Mouse (Mus musculus) frontal cortex, postnatal 36 days (tissue): ENCODE results near the gene Cdh1.
"Not testable (repeated sequence)": the region's sequence is repeated elsewhere in the genome, so short reads cannot be mapped to it uniquely, and the experiment has no call there.

Experiments
- DNase-seq, 2 experiments: peaks; one replicate each; pipeline ENCODE4 v3.0.0; 2022; ENCODE audit warnings: low spot score in 2 of 2

Cdh1 gene

GRCm38 (mm10) chr8:106603131-106603819, at the start of gene Cdh1:
TSS of gene Cdh1 (plus strand) at chr8:106603351.
- peak; percentile 5 to 14 for DNase-seq

GRCm38 (mm10) chr8:106554011-106554410, 49.1 kb upstream of the Cdh1 start:
- no peak for DNase-seq

- no peak for DNase-seq
Observed at GRCm38 (mm10) chr8:106556068-106556645, 47.0 kb upstream of the Cdh1 start.

DNA sequence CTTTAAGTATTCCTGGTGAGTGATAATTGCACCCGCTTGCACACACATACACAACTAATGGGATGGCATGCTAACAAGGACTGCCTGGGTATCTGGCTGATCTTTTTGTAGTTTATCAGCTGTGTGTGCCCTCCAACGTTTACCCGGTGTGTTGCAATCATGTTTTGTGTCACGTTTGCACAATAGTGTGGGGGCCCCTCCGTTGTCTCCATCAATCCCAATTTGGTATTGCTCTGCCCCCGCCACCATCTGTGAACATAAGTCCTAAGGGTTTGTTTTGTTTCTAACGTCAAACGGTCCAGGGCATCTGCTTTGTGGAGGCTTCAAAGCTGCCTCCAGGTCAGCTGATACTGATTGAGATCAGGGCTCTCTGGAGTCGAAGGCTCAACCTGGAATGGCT, 43.3 kb upstream of the Cdh1 start:
- DNase-seq, result no peak

- DNase-seq, result peak; percentile 3 to 10
Observed at GRCm38 (mm10) chr8:106561097-106561865, 41.9 kb upstream of the Cdh1 start.

DNA sequence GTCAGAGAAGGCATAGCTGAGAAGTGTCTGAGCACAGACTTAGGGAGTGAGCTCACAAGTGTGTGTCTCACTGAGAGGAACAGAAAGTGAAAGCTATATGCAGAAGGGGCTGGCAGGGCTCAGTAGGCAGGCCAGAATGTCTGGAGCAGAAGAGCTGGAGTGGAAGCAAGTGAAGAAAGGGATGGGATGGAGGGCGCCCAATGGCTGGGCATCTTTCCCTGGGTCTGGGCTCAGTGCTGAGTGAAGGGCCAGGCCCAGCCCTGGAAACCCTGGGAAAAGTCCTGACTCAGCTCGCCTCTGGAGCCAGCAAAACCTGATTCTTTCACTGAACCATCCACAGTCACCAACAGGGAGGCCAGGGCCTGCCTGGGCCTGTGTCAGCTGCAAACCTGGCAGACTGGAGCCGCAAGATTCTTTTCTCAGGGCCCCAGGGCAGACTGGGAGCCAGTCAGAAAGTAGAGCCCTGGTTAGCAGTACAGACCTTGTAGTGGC, 39.4 kb upstream of the Cdh1 start:
- no peak for DNase-seq

DNA sequence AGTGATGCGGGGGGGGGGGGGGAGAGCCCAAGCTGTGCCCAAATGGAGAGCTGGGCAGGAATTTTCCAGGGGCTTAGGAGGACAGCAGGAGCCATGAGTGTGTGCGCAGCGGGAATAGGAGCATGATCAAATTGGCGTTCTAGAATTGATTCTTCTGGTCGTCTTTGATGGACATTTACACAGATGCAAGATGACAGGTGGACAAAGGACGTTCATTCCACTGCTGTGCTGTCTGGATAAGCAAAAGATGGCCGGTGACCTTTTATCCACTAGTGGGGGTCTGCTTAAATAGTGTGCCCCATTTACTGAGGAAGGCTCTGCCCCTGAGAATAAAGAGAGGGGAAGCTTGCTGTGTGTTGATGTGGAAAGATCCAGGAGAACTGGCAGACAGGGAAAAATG, 34.1 kb upstream of the Cdh1 start:
- DNase-seq, result no peak

- no peak for DNase-seq
Observed at GRCm38 (mm10) chr8:106570386-106570785, 32.8 kb upstream of the Cdh1 start.

DNA sequence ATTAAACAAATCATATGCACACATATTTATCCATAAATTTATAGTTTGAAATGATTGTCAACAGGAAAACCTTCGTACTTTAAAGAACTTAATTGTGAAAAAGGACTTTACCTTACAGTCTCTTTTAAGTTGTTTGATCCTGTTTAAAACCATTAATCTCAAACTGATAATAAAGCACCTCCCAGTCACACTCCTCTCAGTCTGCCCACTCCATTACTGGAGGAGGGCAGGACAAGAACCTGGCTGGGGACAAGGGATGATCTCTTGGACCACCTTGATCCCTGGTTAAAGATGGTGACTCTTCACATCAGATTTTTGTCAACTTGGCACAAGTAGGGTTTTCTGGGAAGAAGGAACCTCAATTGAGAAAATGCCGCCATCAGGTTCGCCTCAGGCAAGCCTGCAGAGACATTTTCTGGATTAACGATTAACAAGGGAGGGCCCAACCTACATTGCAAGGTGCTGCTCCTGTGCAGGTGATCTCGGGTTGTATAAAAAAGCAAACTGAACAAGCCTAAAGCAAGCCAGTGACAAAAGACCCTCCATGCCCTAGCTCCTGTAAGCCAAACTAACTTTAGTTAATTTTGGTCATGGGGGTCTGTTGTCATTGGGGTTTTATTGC, 31.5 kb upstream of the Cdh1 start:
- DNase-seq, result no peak

GRCm38 (mm10) chr8:106572175-106572574, 31.0 kb upstream of the Cdh1 start:
- DNase-seq, result not testable (repeated sequence)

- not testable (repeated sequence) for DNase-seq
Observed at GRCm38 (mm10) chr8:106573168-106573567, 30.0 kb upstream of the Cdh1 start, which contains the start of gene Gm10073. TSS of gene Gm10073 (minus strand) at chr8:106573461.

- no peak for DNase-seq
Observed at GRCm38 (mm10) chr8:106574283-106574682, 28.9 kb upstream of the Cdh1 start.

DNA sequence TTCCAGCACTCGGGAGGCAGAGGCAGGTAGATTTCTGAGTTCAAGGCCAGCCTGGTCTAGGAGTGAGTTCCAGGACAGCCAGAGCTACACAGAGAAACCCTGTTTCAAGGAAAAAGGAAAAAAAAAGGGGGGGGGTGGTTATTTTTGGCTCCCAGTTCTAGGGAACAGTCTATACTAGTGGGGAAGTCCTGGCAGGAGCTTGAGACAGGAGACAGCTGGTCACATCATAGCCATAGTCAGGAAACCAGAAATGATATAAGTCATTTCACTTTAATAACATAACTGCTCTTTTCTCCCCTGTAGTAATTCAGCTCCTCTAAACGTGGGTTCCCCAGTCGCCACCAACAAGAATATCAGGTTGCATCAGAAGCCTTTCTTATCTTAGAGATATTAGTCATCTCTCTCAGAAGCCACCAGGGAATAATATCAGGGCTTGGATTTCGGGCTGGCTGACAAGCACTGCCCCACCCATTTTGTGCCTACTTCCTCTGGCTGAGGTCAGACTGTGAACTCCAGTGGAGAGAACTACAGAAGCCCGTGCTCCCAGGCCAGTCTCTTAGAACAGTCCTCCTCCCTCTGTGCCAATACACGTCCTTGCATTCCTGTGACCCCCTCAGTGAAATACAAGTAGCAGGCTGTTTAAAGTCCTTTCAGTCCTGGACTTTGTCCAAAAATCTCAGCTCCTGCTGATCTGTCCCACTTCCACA, 26.1 kb upstream of the Cdh1 start:
- DNase-seq, result no peak

DNA sequence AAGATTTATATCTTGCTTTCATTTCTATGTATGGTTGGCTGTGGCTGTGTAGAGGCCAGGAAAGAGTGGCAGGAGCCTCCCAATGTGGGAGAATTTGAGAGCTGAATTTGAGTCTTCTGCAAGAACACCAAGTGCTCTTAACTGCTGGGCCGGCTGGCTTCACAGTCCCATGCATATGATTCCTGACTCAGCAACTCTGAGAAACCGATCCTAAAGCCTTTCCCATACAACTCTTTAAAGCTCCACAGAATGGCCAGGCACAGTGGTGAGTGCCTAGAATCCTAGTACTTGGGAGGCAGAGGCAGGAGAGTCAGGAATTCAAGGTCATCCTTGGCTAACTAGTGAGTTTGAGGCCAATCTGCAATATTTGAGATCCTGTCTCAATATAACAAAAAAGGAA, 23.6 kb upstream of the Cdh1 start:
- DNase-seq, result no peak

DNA sequence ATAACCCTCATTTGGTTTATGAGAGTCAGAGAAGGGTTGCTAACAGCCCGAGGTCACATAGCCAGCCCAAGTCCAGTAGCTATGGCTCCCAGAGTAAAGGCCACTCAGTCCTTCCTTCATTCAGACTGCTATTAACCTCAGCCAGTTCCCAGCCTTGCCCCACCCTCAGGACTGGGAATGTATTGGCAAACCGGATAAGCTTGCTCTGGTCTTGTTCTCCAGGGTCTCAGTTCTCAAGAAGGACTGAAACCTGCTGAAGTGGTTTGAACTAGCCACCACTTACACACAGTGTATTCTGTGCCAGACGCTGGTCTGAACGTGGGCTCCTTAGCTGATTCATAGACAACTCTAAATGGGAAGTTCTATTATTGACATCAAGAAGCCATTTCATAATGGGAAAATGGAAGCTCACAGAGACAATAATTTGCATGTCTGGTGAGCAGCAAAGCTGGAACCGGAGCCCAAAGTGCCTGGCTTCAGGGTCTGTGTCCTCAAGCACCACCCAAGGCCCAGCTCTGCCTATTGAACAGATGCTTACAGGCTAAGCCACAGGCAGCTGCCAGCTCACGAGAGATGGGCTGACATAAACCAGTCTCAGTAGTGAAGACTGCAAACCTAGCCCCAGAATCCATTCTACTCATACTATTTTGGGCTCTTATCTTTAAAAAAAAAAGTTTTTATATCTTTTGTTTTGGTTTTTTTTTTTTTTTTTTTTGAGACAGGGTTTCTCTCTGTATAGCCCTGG, 21.6 kb upstream of the Cdh1 start:
- no peak for DNase-seq

GRCm38 (mm10) chr8:106584942-106585670, 18.0 kb upstream of the Cdh1 start:
- no peak for DNase-seq

- DNase-seq, result no peak
Observed at GRCm38 (mm10) chr8:106585671-106586037, 17.5 kb upstream of the Cdh1 start.

- DNase-seq, result no peak
Observed at GRCm38 (mm10) chr8:106586896-106587295, 16.3 kb upstream of the Cdh1 start.

- DNase-seq, result no peak
Observed at GRCm38 (mm10) chr8:106588443-106589431, 14.4 kb upstream of the Cdh1 start.
